Mouse (Mus musculus): ENCODE data around the gene Card10.

- no peak for TF ChIP-seq POLR2A (IDR thresholded peaks at IDR 0.05; ENCODE audit: borderline replicate concordance, insufficient read depth, low read length)
- TF ChIP-seq CTCF (IDR thresholded peaks at IDR 0.05; ENCODE audit: borderline replicate concordance, insufficient read depth, low read depth, low read length): no peak
Observed at GRCm38 (mm10) chr15:78735431-78736180, 67.2 kb downstream of the Card10 start.

All from cerebellum, adult 2 months (tissue).